Comparison of ENCODE assay signal across 21 mouse cellular contexts in the genomic region with DNA sequence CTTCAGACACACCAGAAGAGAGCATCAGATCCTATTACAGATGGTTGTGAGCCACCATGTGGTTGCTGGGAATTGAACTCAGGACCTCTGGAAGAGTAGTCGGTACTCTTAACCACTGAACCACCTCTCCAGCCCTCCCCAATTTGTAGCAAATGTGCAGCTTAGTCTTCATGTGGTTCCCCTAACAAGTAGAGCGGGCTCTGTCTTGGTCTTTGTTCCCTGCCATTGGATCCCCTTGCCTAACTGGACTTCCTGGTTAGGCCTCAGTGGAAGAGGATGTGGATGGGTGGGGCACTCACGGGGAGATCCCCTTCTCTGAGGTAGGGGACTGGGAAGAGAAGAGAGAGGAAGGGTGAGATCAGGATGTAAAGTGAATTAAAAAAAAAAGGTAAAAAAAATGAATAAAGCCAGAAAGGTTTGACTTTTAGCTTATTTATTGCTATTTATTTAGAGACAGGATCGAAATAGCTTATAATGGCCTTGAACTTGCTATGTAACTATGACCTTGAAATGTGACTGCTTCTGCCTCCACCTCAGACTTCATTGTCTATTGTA. TPM values are rescaled to one million over a fixed set of nuclear protein-coding genes. Genes with fewer than 3 reads are reported as not detected.
DNase-seq lines count a peak whose midpoint lies in the region; ATAC-seq and TF ChIP-seq lines count a peak whose summit lies in the region.
"Had no signal": no experiment of that assay in that cellular context is flagged by ENCODE, and none has a peak within 500 bp of the region (broad histone marks: within the 10 kb centered on the region; RNA-seq: fewer than 3 reads in every experiment).

No protein-coding gene starts in this region.

- 71% methylated on average over 4 of the region's 4 CpGs for WGBS in heart, postnatal 0 days
- WGBS in heart, adult 2 months = 62% methylated on average over 4 of the region's 4 CpGs

- no peak overlapping the region for H3K4me2 ChIP-seq in heart, postnatal 0 days (ENCODE audit: low read depth, low read length)
- H3K4me2 ChIP-seq: embryonic facial prominence, embryonic 12.5 days; forebrain, embryonic 15.5 days; hindbrain, embryonic 12.5 days had no signal

- TF ChIP-seq EP300 in heart, postnatal 0 days (IDR thresholded peaks at IDR 0.05; ENCODE audit: low read depth) = no peak
- TF ChIP-seq EP300 in heart, adult 2 months (IDR thresholded peaks at IDR 0.05; ENCODE audit: insufficient read depth, low read depth, low read length) = no peak

- intact Hi-C loops in heart, adult 2 months (cut with DNase I) = no loop called here
- intact Hi-C loops in left cerebral cortex, postnatal 4 days (cut with DNase I) = no loop called here

- no peak for ATAC-seq in heart, postnatal 0 days (ENCODE audit: insufficient read depth, low read depth)
- peak; percentile 85 for ATAC-seq in monocyte, adult 5-6 weeks (replicated peaks; ENCODE audit: insufficient number of reproducible peaks, low FRiP score, low TSS enrichment, poor library complexity, severe bottlenecking)
- ATAC-seq: forebrain, embryonic 15.5 days; hindbrain, embryonic 16.5 days; inflammation-experienced regulatory T-cells, adult 6 months; intestine, postnatal 0 days; Patski had no signal

- H3K4me1 ChIP-seq in heart, postnatal 0 days (ENCODE audit: control insufficient read depth, insufficient read depth) = no peaks in the 10 kb centered on the region
- H3K4me1 ChIP-seq in heart, adult 2 months (ENCODE audit: control insufficient read depth, insufficient read depth, low read length) = no peaks in the 10 kb centered on the region
- H3K4me1 ChIP-seq: embryonic facial prominence, embryonic 12.5 days; forebrain, embryonic 15.5 days; hindbrain, embryonic 12.5 days had no signal

- H3K9ac ChIP-seq in heart, postnatal 0 days (replicated peaks; ENCODE audit: low read depth, low read length) = no peak overlapping the region
- H3K9ac ChIP-seq in heart, adult 2 months (ENCODE audit: low read depth, low read length) = no peak overlapping the region
- H3K9ac ChIP-seq: embryonic facial prominence, embryonic 12.5 days; forebrain, embryonic 15.5 days; hindbrain, embryonic 12.5 days had no signal

- DNase-seq in heart, postnatal 0 days (ENCODE audit: low spot score) = no peak
- DNase-seq in heart, adult 2 months = no peak
- peak; percentile 53 for DNase-seq in ES-CJ7 (ENCODE audit: low read depth, low spot score)
- DNase-seq in R1 (ENCODE audit: low read depth, low spot score) = peak; percentile 60
- no peak for DNase-seq in left cerebral cortex, postnatal 4 days
- no peak for DNase-seq in layer of hippocampus, adult 9-11 months
- DNase-seq: adrenal gland, postnatal 10 days; cerebellum, adult 11 months; cerebellum, adult 8-10 months; cerebellum, postnatal 25 days; gastrocnemius, postnatal 36 days; heart, postnatal 4 days had no signal

- H3K27ac ChIP-seq in heart, postnatal 0 days (ENCODE audit: low read depth) = peak overlapping the region; percentile 47; the same call in 1 of the 2 replicates
- no peak overlapping the region for H3K27ac ChIP-seq in heart, adult 2 months
- H3K27ac ChIP-seq: embryonic facial prominence, embryonic 12.5 days; forebrain, embryonic 15.5 days; heart, embryonic 10.5 days; hindbrain, embryonic 12.5 days had no signal

- H3K27me3 ChIP-seq in heart, postnatal 0 days (ENCODE audit: control insufficient read depth, insufficient read depth, low read length) = no peaks in the 10 kb centered on the region
- no peaks in the 10 kb centered on the region for H3K27me3 ChIP-seq in heart, adult 2 months (ENCODE audit: control insufficient read depth, insufficient read depth, low read length)
- H3K27me3 ChIP-seq: embryonic facial prominence, embryonic 12.5 days had no signal

- no peaks in the 10 kb centered on the region for H3K9me3 ChIP-seq in heart, postnatal 0 days (replicated peaks; ENCODE audit: control insufficient read depth, low read length)
- H3K9me3 ChIP-seq: embryonic facial prominence, embryonic 12.5 days; forebrain, embryonic 15.5 days; heart, embryonic 10.5 days; hindbrain, embryonic 12.5 days had no signal

- no peak for TF ChIP-seq POLR2A in heart, adult 2 months (IDR thresholded peaks at IDR 0.05; ENCODE audit: insufficient read depth, low read depth, low read length)

- H3K4me3 ChIP-seq in heart, postnatal 0 days (ENCODE audit: low read depth, low read length) = no peak overlapping the region
- H3K4me3 ChIP-seq in heart, adult 2 months = no peak overlapping the region
- H3K4me3 ChIP-seq: embryonic facial prominence, embryonic 12.5 days; forebrain, embryonic 15.5 days; heart, embryonic 10.5 days; hindbrain, embryonic 12.5 days had no signal

- no peak for TF ChIP-seq CTCF in heart, postnatal 0 days (IDR thresholded peaks at IDR 0.05; ENCODE audit: low read depth)
- TF ChIP-seq CTCF in heart, adult 2 months (IDR thresholded peaks at IDR 0.05) = no peak

- no peaks in the 10 kb centered on the region for H3K79me2 ChIP-seq in heart, adult 2 months (replicated peaks; ENCODE audit: control insufficient read depth, insufficient read depth, low read length)

- no peaks in the 10 kb centered on the region for H3K36me3 ChIP-seq in heart, postnatal 0 days (replicated peaks; ENCODE audit: control insufficient read depth, insufficient read depth, low read length)
- no peaks in the 10 kb centered on the region for H3K36me3 ChIP-seq in heart, adult 2 months (ENCODE audit: control insufficient read depth, insufficient read depth, low read length)
- H3K36me3 ChIP-seq: embryonic facial prominence, embryonic 12.5 days; forebrain, embryonic 15.5 days; heart, embryonic 10.5 days; hindbrain, embryonic 12.5 days had no signal

RNA-seq across cellular contexts. Expression of a gene that starts 6.8 kb away (rescaled TPM):
- 33.5 and 40.8 TPM in 2 replicates for total RNA-seq in heart, postnatal 0 days (2014; rRNA removed; ENCODE audit: low replicate concordance)
- 19.7 TPM in 2 replicates for polyA plus RNA-seq in heart, postnatal 0 days (2015; fragmentation: Nextera tagmentation; extraction: Ambion mirVana)
- 10 to 100 TPM; 25.0 to 28.2 TPM for total RNA-seq in heart, adult 2 months (2021)
- 34.9 and 42.4 TPM in 2 replicates for polyA plus RNA-seq in heart, adult 2 months (2012; rRNA removed)
- total RNA-seq in monocyte, adult 5-6 weeks (2017) = 7.1 to 17.9 TPM (median 16.5 TPM) in 3 replicates
- total RNA-seq in left cerebral cortex, postnatal 4 days (2021) = 10 to 100 TPM; 20.0 to 21.0 TPM

RNA-seq across cellular contexts. Expression of a gene that starts 7.5 kb away (rescaled TPM):
- 10.8 and 24.6 TPM in 2 replicates for total RNA-seq in heart, postnatal 0 days (2014; rRNA removed; ENCODE audit: low replicate concordance)
- polyA plus RNA-seq in heart, postnatal 0 days (2015; fragmentation: Nextera tagmentation; extraction: Ambion mirVana) = 11.1 TPM in 2 replicates
- total RNA-seq in heart, adult 2 months (2021) = 10 to 100 TPM; 10.4 to 11.4 TPM
- 11.9 and 12.6 TPM in 2 replicates for polyA plus RNA-seq in heart, adult 2 months (2012; rRNA removed)
- 3.6 to 7.9 TPM (median 4.4 TPM) in 3 replicates for total RNA-seq in monocyte, adult 5-6 weeks (2017)
- 10 to 100 TPM; 26.9 TPM for total RNA-seq in left cerebral cortex, postnatal 4 days (2021)

RNA-seq across cellular contexts. Expression of a gene that starts 49.3 kb away (rescaled TPM):
- 77.9 and 111 TPM in 2 replicates for total RNA-seq in heart, postnatal 0 days (2014; rRNA removed; ENCODE audit: low replicate concordance)
- 91.3 and 95.0 TPM in 2 replicates for polyA plus RNA-seq in heart, postnatal 0 days (2015; fragmentation: Nextera tagmentation; extraction: Ambion mirVana)
- total RNA-seq in heart, adult 2 months (2021) = 10 to 100 TPM; 51.7 to 59.9 TPM
- 118 and 172 TPM in 2 replicates for polyA plus RNA-seq in heart, adult 2 months (2012; rRNA removed)
- 18.5 to 34.4 TPM (median 28.9 TPM) in 3 replicates for total RNA-seq in monocyte, adult 5-6 weeks (2017)
- total RNA-seq in left cerebral cortex, postnatal 4 days (2021) = 100 to 1,000 TPM; 108 to 109 TPM

RNA-seq across cellular contexts. Expression of a gene that starts 54.9 kb away (rescaled TPM):
- total RNA-seq in heart, postnatal 0 days (2014; rRNA removed; ENCODE audit: low replicate concordance) = 7.3 and 9.4 TPM in 2 replicates
- 7.7 and 8.6 TPM in 2 replicates for polyA plus RNA-seq in heart, postnatal 0 days (2015; fragmentation: Nextera tagmentation; extraction: Ambion mirVana)
- total RNA-seq in heart, adult 2 months (2021) = 1 to 10 TPM; 4.0 to 4.8 TPM
- polyA plus RNA-seq in heart, adult 2 months (2012; rRNA removed) = 3.5 and 4.7 TPM in 2 replicates
- 0.39 to 0.86 TPM in 2 of 3 replicates, not detected in the other for total RNA-seq in monocyte, adult 5-6 weeks (2017)
- 10 to 100 TPM; 29.1 to 33.5 TPM for total RNA-seq in left cerebral cortex, postnatal 4 days (2021)

Comparison
In these comparisons a context has a peak if more than half of its experiments do, and no peak if none do; other contexts are left out.
1. DNase-seq: peak in ES-CJ7 (single experiment) and R1 (single experiment); none in heart, postnatal 0 days (single experiment), heart, adult 2 months (0 of 2), left cerebral cortex, postnatal 4 days (single experiment) and layer of hippocampus, adult 9-11 months (single experiment).